ENCODE assay signal across 9 mouse cellular contexts in genomic region chr16:43890747-43891336, GRCm38 (mm10). TPM values are rescaled to one million over a fixed set of nuclear protein-coding genes. Genes with fewer than 3 reads are reported as not detected.
A peak's percentile ranks its signal among the peaks of the same experiment; 100 is the strongest.
DNase-seq lines count a peak whose midpoint lies in the region; ATAC-seq and TF ChIP-seq lines count a peak whose summit lies in the region.
"Had no signal": no experiment of that assay in that cellular context is flagged by ENCODE, and none has a peak within 500 bp of the region (broad histone marks: within the 10 kb centered on the region; RNA-seq: fewer than 3 reads in every experiment).

No protein-coding gene starts in this region.

- ATAC-seq in midbrain, embryonic 11.5 days (ENCODE audit: low FRiP score) = no peak
- no peak for ATAC-seq in midbrain, embryonic 16.5 days
- ATAC-seq in intestine, postnatal 0 days = no peak
- ATAC-seq in neural tube, embryonic 15.5 days (ENCODE audit: low FRiP score) = no peak

- H3K36me3 ChIP-seq in heart, embryonic 10.5 days = no peaks in the 10 kb centered on the region
- no peaks in the 10 kb centered on the region for H3K36me3 ChIP-seq in midbrain, embryonic 11.5 days (ENCODE audit: control insufficient read depth, insufficient read depth, low read length)
- H3K36me3 ChIP-seq in midbrain, embryonic 16.5 days (ENCODE audit: control insufficient read depth, insufficient read depth, low read length) = no peaks in the 10 kb centered on the region
- no peaks in the 10 kb centered on the region for H3K36me3 ChIP-seq in intestine, postnatal 0 days (ENCODE audit: control insufficient read depth, insufficient read depth)
- H3K36me3 ChIP-seq in neural tube, embryonic 15.5 days = no peaks in the 10 kb centered on the region

- no peaks in the 10 kb centered on the region for H3K27me3 ChIP-seq in heart, embryonic 10.5 days (ENCODE audit: insufficient read depth, poor library complexity, severe bottlenecking)
- no peaks in the 10 kb centered on the region for H3K27me3 ChIP-seq in midbrain, embryonic 11.5 days (ENCODE audit: control insufficient read depth, insufficient read depth, low read length)
- H3K27me3 ChIP-seq in midbrain, embryonic 16.5 days (ENCODE audit: control insufficient read depth, insufficient read depth, low read depth, low read length) = no peaks in the 10 kb centered on the region
- H3K27me3 ChIP-seq in intestine, postnatal 0 days (replicated peaks; ENCODE audit: control insufficient read depth, insufficient read depth, low read length) = no peaks in the 10 kb centered on the region
- H3K27me3 ChIP-seq in neural tube, embryonic 15.5 days (replicated peaks) = no peaks in the 10 kb centered on the region

- no peak for DNase-seq in heart, embryonic 10.5 days (ENCODE audit: low spot score)
- DNase-seq in heart, adult 9 months (ENCODE audit: low spot score in 2 of 2) = no peak
- DNase-seq in midbrain, embryonic 11.5 days (ENCODE audit: low spot score, missing footprints) = no peak
- DNase-seq in right cerebral cortex, adult 2 months (ENCODE audit: low spot score in 2 of 2) = no peak
- no peak for DNase-seq in embryo, embryonic 11 days
- DNase-seq: layer of hippocampus, postnatal 36 days had no signal

- 71% methylated on average over 4 of the region's 4 CpGs for WGBS in heart, embryonic 10.5 days
- 89% methylated on average over 4 of the region's 4 CpGs for WGBS in midbrain, embryonic 11.5 days
- WGBS in midbrain, embryonic 16.5 days = 77% methylated on average over 4 of the region's 4 CpGs
- 73% methylated on average over 4 of the region's 4 CpGs for WGBS in intestine, postnatal 0 days
- WGBS in neural tube, embryonic 15.5 days = 91% methylated on average over 4 of the region's 4 CpGs

- peaks cover 13% of the 10 kb centered on the region; the same call in 1 of the 2 replicates for H3K4me1 ChIP-seq in heart, embryonic 10.5 days
- H3K4me1 ChIP-seq in midbrain, embryonic 11.5 days (ENCODE audit: control insufficient read depth, insufficient read depth, low read length) = peaks cover 12% of the 10 kb centered on the region
- peaks cover 16% of the 10 kb centered on the region for H3K4me1 ChIP-seq in midbrain, embryonic 16.5 days (ENCODE audit: control insufficient read depth, insufficient read depth, low read length)
- no peaks in the 10 kb centered on the region for H3K4me1 ChIP-seq in intestine, postnatal 0 days (replicated peaks; ENCODE audit: control insufficient read depth, insufficient read depth, low read length)
- H3K4me1 ChIP-seq in neural tube, embryonic 15.5 days = peaks cover 21% of the 10 kb centered on the region

- no peaks in the 10 kb centered on the region for H3K9me3 ChIP-seq in heart, embryonic 10.5 days
- H3K9me3 ChIP-seq in midbrain, embryonic 11.5 days (ENCODE audit: control insufficient read depth, low read length) = no peaks in the 10 kb centered on the region
- H3K9me3 ChIP-seq in midbrain, embryonic 16.5 days (replicated peaks; ENCODE audit: control insufficient read depth, low read length, poor library complexity, severe bottlenecking) = no peaks in the 10 kb centered on the region
- no peaks in the 10 kb centered on the region for H3K9me3 ChIP-seq in intestine, postnatal 0 days (ENCODE audit: control insufficient read depth)
- no peaks in the 10 kb centered on the region for H3K9me3 ChIP-seq in neural tube, embryonic 15.5 days (replicated peaks)

- H3K9ac ChIP-seq in midbrain, embryonic 11.5 days (ENCODE audit: low read length) = peak overlapping the region; percentile 91; the same call in 1 of the 2 replicates
- no peak overlapping the region for H3K9ac ChIP-seq in midbrain, embryonic 16.5 days (ENCODE audit: low read depth, low read length)
- 0 out of 2 replicates have a peak overlapping the region, but pooled peaks have one; percentile 52 for H3K9ac ChIP-seq in intestine, postnatal 0 days (ENCODE audit: low read depth, low read length)
- H3K9ac ChIP-seq in neural tube, embryonic 15.5 days (replicated peaks) = peak overlapping the region; percentile 88; the same call in 1 of the 2 replicates

- H3K4me2 ChIP-seq in midbrain, embryonic 11.5 days = peak overlapping the region; percentile 68
- H3K4me2 ChIP-seq in midbrain, embryonic 16.5 days (ENCODE audit: low read length) = no peak overlapping the region
- peak overlapping the region; percentile 69 for H3K4me2 ChIP-seq in intestine, postnatal 0 days (replicated peaks; ENCODE audit: low read depth)
- H3K4me2 ChIP-seq in neural tube, embryonic 15.5 days = peak overlapping the region; percentile 71

- H3K27ac ChIP-seq in heart, embryonic 10.5 days = peak overlapping the region; percentile 93; the same call in 1 of the 2 replicates
- H3K27ac ChIP-seq in midbrain, embryonic 11.5 days (ENCODE audit: low read depth, low read length) = no peak overlapping the region
- no peak overlapping the region for H3K27ac ChIP-seq in midbrain, embryonic 16.5 days (ENCODE audit: low read length)
- H3K27ac ChIP-seq in intestine, postnatal 0 days (ENCODE audit: low read depth, low read length) = no peak overlapping the region
- H3K27ac ChIP-seq in neural tube, embryonic 15.5 days (replicated peaks) = no peak overlapping the region

- peak overlapping the region; percentile 77 for H3K4me3 ChIP-seq in heart, embryonic 10.5 days
- H3K4me3 ChIP-seq in midbrain, embryonic 11.5 days (ENCODE audit: low read depth, low read length) = no peak overlapping the region
- no peak overlapping the region for H3K4me3 ChIP-seq in midbrain, embryonic 16.5 days (ENCODE audit: low read depth, low read length)
- H3K4me3 ChIP-seq in intestine, postnatal 0 days (ENCODE audit: low read depth, low read length) = no peak overlapping the region
- 0 out of 2 replicates have a peak overlapping the region, but pooled peaks have one; percentile 87 for H3K4me3 ChIP-seq in neural tube, embryonic 15.5 days (replicated peaks)

- no peak for TF ChIP-seq CTCF in intestine, postnatal 0 days (IDR thresholded peaks at IDR 0.05; ENCODE audit: low read depth)

RNA-seq across cellular contexts. Expression of gene Ccdc191, which starts 1.2 kb away (rescaled TPM):
- 8.3 and 12.3 TPM in 2 replicates for polyA plus RNA-seq in heart, embryonic 10.5 days (2016; fragmentation: Nextera tagmentation; extraction: Ambion mirVana)
- 14.0 and 17.7 TPM in 2 replicates for polyA plus RNA-seq in midbrain, embryonic 11.5 days (2014; fragmentation: Nextera tagmentation; extraction: Ambion mirVana)
- 6.8 and 8.0 TPM in 2 replicates for polyA plus RNA-seq in midbrain, embryonic 16.5 days (2015; fragmentation: Nextera tagmentation; extraction: Ambion mirVana)
- polyA plus RNA-seq in intestine, postnatal 0 days (2015; fragmentation: Nextera tagmentation; extraction: Ambion mirVana) = 3.6 and 4.2 TPM in 2 replicates
- polyA plus RNA-seq in neural tube, embryonic 15.5 days (2015; fragmentation: Nextera tagmentation; extraction: Ambion mirVana) = 6.6 and 7.2 TPM in 2 replicates

RNA-seq across cellular contexts. Expression of gene Qtrt2, which starts 35.8 kb away (rescaled TPM):
- 16.9 and 22.3 TPM in 2 replicates for polyA plus RNA-seq in heart, embryonic 10.5 days (2016; fragmentation: Nextera tagmentation; extraction: Ambion mirVana)
- 39.4 and 39.9 TPM in 2 replicates for polyA plus RNA-seq in midbrain, embryonic 11.5 days (2014; fragmentation: Nextera tagmentation; extraction: Ambion mirVana)
- 19.0 and 19.6 TPM in 2 replicates for polyA plus RNA-seq in midbrain, embryonic 16.5 days (2015; fragmentation: Nextera tagmentation; extraction: Ambion mirVana)
- polyA plus RNA-seq in intestine, postnatal 0 days (2015; fragmentation: Nextera tagmentation; extraction: Ambion mirVana) = 5.8 and 7.0 TPM in 2 replicates
- polyA plus RNA-seq in neural tube, embryonic 15.5 days (2015; fragmentation: Nextera tagmentation; extraction: Ambion mirVana) = 17.8 and 19.3 TPM in 2 replicates

Comparison
In these comparisons a context has a peak if more than half of its experiments do, and no peak if none do; other contexts are left out.
1. H3K4me3 ChIP-seq: peak in heart, embryonic 10.5 days (single experiment) and neural tube, embryonic 15.5 days (single experiment); none in midbrain, embryonic 11.5 days (single experiment), midbrain, embryonic 16.5 days (single experiment) and intestine, postnatal 0 days (single experiment).